Mouse (Mus musculus): ENCODE data around the gene Bbs2. TPM values are rescaled to one million over a fixed set of nuclear protein-coding genes. Genes with fewer than 3 reads are reported as not detected.
A peak's percentile ranks its signal among the peaks of the same experiment; 100 is the strongest.
"Not testable (repeated sequence)": the region's sequence is repeated elsewhere in the genome, so short reads cannot be mapped to it uniquely, and the experiment has no call there.

The Bbs2 gene
- polyA plus RNA-seq, 1 experiment = 31.3 TPM

DNA sequence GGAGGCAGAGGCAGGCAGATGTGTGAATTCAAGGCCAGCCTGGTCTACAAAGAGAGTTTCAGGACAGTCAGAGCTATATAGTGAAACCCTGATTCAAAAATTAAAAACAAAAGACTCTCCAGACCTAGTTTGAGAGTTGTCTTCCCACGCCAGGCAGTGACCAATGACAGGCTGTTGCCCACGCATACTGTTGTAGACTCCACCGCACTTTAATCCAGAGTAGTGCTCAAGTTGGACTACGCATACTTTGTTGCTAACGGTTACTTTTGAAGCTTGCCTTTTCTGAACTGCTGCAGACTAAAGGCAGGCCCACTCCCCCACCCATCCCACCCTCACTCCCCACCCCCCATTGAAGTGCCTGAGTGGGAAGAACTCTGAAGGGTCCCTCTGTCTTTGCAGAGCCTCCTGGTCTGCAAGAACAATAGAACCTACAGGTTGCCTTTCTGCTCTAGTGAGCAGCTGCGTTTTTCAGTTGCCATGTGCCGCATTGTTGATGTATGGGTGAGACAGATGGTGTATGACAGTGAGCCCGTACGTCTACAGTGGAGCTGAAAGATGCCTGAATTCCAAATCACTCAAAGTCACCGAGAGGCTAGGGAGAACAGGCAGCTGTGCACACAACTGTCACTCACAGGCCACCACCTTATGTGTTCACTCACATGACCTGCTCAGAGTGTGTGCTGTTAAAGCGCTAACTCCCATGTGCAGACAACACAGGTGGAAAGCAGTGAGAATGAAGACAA is 32.4 kb downstream of the Bbs2 start:
- H3K4me1 ChIP-seq (ENCODE audit: control insufficient read depth, insufficient read depth, low read length) = no peaks in the 10 kb centered on the region
- 80% methylated on average over 11 of the region's 11 CpGs for WGBS

DNA sequence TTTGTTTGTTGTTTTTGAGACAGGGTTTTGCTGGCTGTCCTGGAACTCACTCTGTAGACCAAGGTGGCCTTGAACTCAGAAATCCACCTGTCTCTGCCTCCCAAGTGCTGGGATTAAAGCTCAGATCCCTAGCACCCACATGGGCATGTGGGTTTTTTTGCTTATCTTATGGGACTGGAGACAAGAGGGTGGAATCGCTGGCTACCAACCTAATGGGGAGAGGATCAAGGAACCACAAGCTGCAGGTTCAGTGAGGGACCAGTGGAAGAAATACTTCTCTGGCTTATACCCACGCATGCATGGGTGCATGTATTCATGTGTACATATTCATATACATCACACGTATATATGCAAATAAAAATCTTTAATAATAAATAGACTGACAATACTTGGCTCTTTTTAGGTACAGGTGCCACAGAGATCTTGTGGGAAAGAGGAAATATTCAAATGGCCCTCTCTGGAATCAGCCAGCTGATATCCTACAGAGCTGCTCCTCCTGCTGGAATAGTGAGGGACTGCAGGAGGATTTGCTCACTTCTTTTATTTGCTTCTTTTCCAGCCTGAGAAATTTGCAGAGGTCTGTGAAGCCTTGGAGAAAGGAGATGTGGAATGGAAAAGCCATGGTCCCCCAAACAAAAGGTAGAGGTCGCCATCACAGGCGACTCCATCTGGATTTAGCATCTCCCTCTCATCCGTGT is 41.4 kb downstream of the Bbs2 start:
- Histone ChIP-seq H3K27me3 (replicated peaks; ENCODE audit: control insufficient read depth, insufficient read depth, low read length) (no peaks in the 10 kb centered on the region), H3K27ac (ENCODE audit: insufficient read depth, low read depth, low read length) (no peak overlapping the region), H3K36me3 (ENCODE audit: control insufficient read depth, insufficient read depth, low read length) (no peaks in the 10 kb centered on the region; the same call in 1 of the 2 replicates), H3K4me1 (ENCODE audit: control insufficient read depth, insufficient read depth, low read length) (no peaks in the 10 kb centered on the region), H3K4me3 (ENCODE audit: insufficient read depth, low read depth, low read length) (no peak overlapping the region)
- peak; percentile 50 for DNase-seq
- TF ChIP-seq POLR2A (IDR thresholded peaks at IDR 0.05; ENCODE audit: low read depth, low read length) (no peak), CTCF (conservative IDR thresholded peaks at IDR 0.05; ENCODE audit: insufficient read depth, insufficient read length, low read depth, low read length) (peak; percentile 59)
- WGBS = 63% methylated on average over 6 of the region's 6 CpGs

More for the DNA sequence above, 32.4 kb downstream of the Bbs2 start:
- no peak for TF ChIP-seq CTCF (conservative IDR thresholded peaks at IDR 0.05; ENCODE audit: insufficient read depth, insufficient read length, low read depth, low read length)
- no peak for TF ChIP-seq POLR2A (IDR thresholded peaks at IDR 0.05; ENCODE audit: low read depth, low read length)
- Histone ChIP-seq H3K27me3 (replicated peaks; ENCODE audit: control insufficient read depth, insufficient read depth, low read length) (no peaks in the 10 kb centered on the region), H3K36me3 (ENCODE audit: control insufficient read depth, insufficient read depth, low read length) (peaks cover 3% of the 10 kb centered on the region; the same call in 1 of the 2 replicates), H3K4me3 (ENCODE audit: insufficient read depth, low read depth, low read length) (no peak overlapping the region), H3K27ac (ENCODE audit: insufficient read depth, low read depth, low read length) (no peak overlapping the region)
- no peak for DNase-seq

DNA sequence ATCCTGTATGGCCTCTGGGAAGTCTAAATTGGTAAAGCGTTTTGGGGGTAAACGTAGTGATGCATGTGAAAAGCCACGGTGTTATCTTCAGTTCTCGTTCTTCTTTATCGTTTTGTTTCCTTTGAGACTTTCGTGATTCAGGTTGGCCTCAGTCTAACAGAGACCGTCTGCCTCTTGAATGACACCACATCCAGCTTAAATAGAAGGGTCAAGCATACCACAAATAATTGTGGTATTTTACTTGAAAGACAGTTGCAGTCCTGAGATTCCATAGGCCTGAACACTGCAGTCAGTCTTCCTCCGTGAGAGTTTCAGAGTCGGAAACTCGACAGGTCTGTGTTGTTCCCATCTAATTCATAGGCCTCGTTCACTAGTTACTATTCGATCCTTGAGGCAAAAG is 46.0 kb downstream of the Bbs2 start:
- no peak overlapping the region for H3K4me3 ChIP-seq (ENCODE audit: insufficient read depth, low read depth, low read length)
- TF ChIP-seq CTCF (conservative IDR thresholded peaks at IDR 0.05; ENCODE audit: insufficient read depth, insufficient read length, low read depth, low read length) (no peak), POLR2A (IDR thresholded peaks at IDR 0.05; ENCODE audit: low read depth, low read length) (no peak)
- no peak overlapping the region for H3K27ac ChIP-seq (ENCODE audit: insufficient read depth, low read depth, low read length)
- no peaks in the 10 kb centered on the region for H3K4me1 ChIP-seq (ENCODE audit: control insufficient read depth, insufficient read depth, low read length)
- 90% methylated on average over 12 of the region's 12 CpGs for WGBS
- no peak for DNase-seq
- H3K36me3 ChIP-seq (ENCODE audit: control insufficient read depth, insufficient read depth, low read length) = no peaks in the 10 kb centered on the region; the same call in 1 of the 2 replicates
- H3K27me3 ChIP-seq (replicated peaks; ENCODE audit: control insufficient read depth, insufficient read depth, low read length) = no peaks in the 10 kb centered on the region

DNA sequence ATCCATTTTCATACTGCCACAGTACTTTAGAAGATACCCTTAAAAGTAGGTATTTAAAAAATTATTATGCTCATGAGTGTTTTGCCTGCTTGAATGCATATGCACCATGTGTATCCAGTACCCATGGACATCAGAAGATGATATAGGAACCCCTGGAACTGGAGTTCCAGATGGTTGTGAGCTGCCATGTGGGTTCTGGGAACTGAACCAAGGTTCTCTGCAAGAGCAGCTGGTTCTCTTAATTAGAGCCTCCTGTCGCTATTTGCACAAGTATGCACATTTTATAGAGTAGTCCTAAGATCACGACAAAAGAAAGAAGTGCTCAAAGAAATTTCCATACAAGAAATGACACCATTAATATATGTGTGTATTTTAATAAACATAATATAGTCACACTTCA is 50.9 kb downstream of the Bbs2 start:
- 83% methylated on average over 2 of the region's 2 CpGs for WGBS
- Histone ChIP-seq H3K4me3 (ENCODE audit: insufficient read depth, low read depth, low read length) (no peak overlapping the region), H3K36me3 (ENCODE audit: control insufficient read depth, insufficient read depth, low read length) (no peaks in the 10 kb centered on the region; the same call in 1 of the 2 replicates), H3K27me3 (replicated peaks; ENCODE audit: control insufficient read depth, insufficient read depth, low read length) (no peaks in the 10 kb centered on the region), H3K27ac (ENCODE audit: insufficient read depth, low read depth, low read length) (no peak overlapping the region), H3K4me1 (ENCODE audit: control insufficient read depth, insufficient read depth, low read length) (no peaks in the 10 kb centered on the region)
- no peak for TF ChIP-seq CTCF (conservative IDR thresholded peaks at IDR 0.05; ENCODE audit: insufficient read depth, insufficient read length, low read depth, low read length)
- no peak for TF ChIP-seq POLR2A (IDR thresholded peaks at IDR 0.05; ENCODE audit: low read depth, low read length)
- DNase-seq = no peak

DNA sequence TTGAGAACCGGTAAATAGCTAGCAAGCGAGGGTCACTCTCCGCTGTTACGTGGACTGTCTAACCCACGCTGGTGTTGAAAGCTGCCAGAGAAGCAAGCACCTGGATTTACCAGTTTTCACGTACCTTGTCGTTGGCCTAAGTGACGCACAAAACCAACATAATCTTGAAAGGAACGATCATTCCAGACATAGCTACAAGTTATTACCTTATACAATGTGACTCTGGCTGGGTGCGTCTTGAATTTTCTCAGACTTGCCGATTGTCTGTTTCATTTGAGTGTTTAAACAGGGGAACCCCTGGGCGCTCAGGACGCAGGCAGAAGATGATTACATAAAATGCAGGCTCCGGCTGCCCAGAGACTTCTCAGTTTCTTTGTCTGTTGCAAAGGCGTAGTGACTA is 60.9 kb downstream of the Bbs2 start:
- peak overlapping the region; percentile 98 for H3K4me3 ChIP-seq (ENCODE audit: insufficient read depth, low read depth, low read length)
- H3K36me3 ChIP-seq (ENCODE audit: control insufficient read depth, insufficient read depth, low read length) = no peaks in the 10 kb centered on the region
- no peak for TF ChIP-seq CTCF (conservative IDR thresholded peaks at IDR 0.05; ENCODE audit: insufficient read depth, insufficient read length, low read depth, low read length)
- no peaks in the 10 kb centered on the region for H3K27me3 ChIP-seq (replicated peaks; ENCODE audit: control insufficient read depth, insufficient read depth, low read length)
- no peak overlapping the region for H3K27ac ChIP-seq (ENCODE audit: insufficient read depth, low read depth, low read length)
- 7% methylated on average over 15 of the region's 15 CpGs for WGBS
- peaks cover 5% of the 10 kb centered on the region; the same call in 1 of the 2 replicates for H3K4me1 ChIP-seq (ENCODE audit: control insufficient read depth, insufficient read depth, low read length)
- peak; percentile 21 for DNase-seq

DNA sequence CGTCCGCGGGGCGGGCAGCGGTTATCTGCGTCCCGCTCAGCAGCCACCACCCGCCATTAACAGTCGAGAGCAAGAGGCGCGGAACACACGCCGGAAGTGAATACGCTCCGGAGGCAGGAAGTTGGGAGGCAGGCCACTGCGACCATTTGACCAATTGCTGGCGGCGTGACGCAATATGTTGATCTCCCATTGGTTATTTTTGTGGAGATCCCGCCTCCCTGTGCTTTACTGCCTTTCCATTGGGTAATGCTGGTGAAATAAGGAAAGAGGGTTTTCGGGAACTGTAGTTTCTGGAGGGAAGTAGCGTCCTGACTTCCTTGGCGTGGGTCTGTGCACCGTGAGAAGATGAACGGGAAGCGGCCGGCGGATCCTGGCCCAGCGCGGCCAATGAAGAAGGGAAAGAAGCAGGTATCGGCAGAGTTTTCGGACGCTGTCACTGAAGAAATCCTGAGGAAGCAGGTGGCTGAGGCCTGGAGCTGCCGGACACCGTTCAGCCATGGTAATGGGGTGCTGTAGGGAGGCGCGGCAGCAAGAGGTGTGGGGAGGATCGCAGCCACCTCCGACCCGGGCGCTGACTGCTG is 61.7 kb downstream of the Bbs2 start, which contains the start of the genes Nudt21 and Ogfod1:
Nudt21 (minus strand) TSS at position 88 of the 581 bp plus-strand sequence.
Ogfod1 (plus strand) TSS at position 255 of the 581 bp plus-strand sequence.
- WGBS = under 1% methylated on average over 40 of the region's 41 CpGs
- H3K27me3 ChIP-seq (replicated peaks; ENCODE audit: control insufficient read depth, insufficient read depth, low read length) = no peaks in the 10 kb centered on the region
- H3K36me3 ChIP-seq (ENCODE audit: control insufficient read depth, insufficient read depth, low read length) = no peaks in the 10 kb centered on the region
- TF ChIP-seq POLR2A (IDR thresholded peaks at IDR 0.05; ENCODE audit: low read depth, low read length) = no peak
- DNase-seq = peak; percentile 98
- H3K4me3 ChIP-seq (ENCODE audit: insufficient read depth, low read depth, low read length) = peak within 1 kb of the TSS; percentile 98
- H3K4me1 ChIP-seq (ENCODE audit: control insufficient read depth, insufficient read depth, low read length) = peaks cover 5% of the 10 kb centered on the region; the same call in 1 of the 2 replicates
- H3K27ac ChIP-seq (ENCODE audit: insufficient read depth, low read depth, low read length) = 0 out of 2 replicates have a peak within 1 kb of the TSS, but pooled peaks have one; percentile 55

DNA sequence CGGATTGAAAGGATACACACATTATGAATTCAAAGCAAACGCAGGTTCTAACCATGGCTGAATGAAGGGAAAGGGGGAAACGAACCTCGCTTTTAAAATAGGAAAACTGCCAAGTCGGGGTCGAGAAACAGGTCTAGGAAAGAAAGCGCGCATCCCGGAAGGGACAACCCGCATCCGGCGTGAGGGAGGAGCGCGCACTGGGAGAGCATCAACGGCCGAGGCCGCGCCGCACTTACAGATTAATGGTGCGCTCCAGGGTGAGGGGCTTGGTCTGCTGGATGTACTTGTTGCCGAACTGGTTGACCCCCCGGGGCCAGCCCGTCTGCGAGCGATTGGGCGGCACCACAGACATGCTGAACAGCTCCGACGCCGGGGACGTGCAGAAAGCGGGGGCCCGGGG is 62.2 kb downstream of the Bbs2 start:
- peak; percentile 67 for DNase-seq
- Histone ChIP-seq H3K27ac (ENCODE audit: insufficient read depth, low read depth, low read length) (0 out of 2 replicates have a peak overlapping the region, but pooled peaks have one; percentile 55), H3K4me3 (ENCODE audit: insufficient read depth, low read depth, low read length) (peak overlapping the region; percentile 70)
- under 1% methylated on average over 30 of the region's 32 CpGs for WGBS
- not testable (repeated sequence) for H3K36me3 ChIP-seq (ENCODE audit: control insufficient read depth, insufficient read depth, low read length); H3K4me1 ChIP-seq (ENCODE audit: control insufficient read depth, insufficient read depth, low read length); H3K27me3 ChIP-seq (replicated peaks; ENCODE audit: control insufficient read depth, insufficient read depth, low read length)
